Mouse (Mus musculus) Patski (cell line): ENCODE results near the gene Ceacam16. TPM values are rescaled to one million over a fixed set of nuclear protein-coding genes. Genes with fewer than 3 reads are reported as not detected.

Experiments
- ATAC-seq: fragments of 100-300 bp; one replicate; pipeline ENCODE4 v1.8.0; 2021
- CTCF ChIA-PET: fragments of 350-600 bp; sonication (Branson Sonifier 250); formaldehyde crosslinking; loops from one replicate; lab custom pipeline; 2022; ENCODE audit warnings: inconsistent platforms; lab: Charles Lee
- POLR2A ChIA-PET: fragments of 350-600 bp; sonication (Branson Sonifier 250); formaldehyde crosslinking; loops from one replicate; lab custom pipeline; 2022; ENCODE audit warnings: antibody characterized with exemption, inconsistent platforms; lab: Charles Lee
- DNase-seq: peaks from one replicate; pipeline ENCODE4 v3.0.0-alpha.2; 2011; ENCODE audit warnings: low read depth, low spot score
- H3K27me3 ChIP-seq: fragments of 371-371 bp; one replicate; pipeline ENCODE4 v1.5.1; 2021
- CTCF ChIP-seq: fragments of 100-300 bp; IDR thresholded peaks from one replicate; pipeline ENCODE4 v1.5.1; 2021
- in situ Hi-C: fragments of 300-500 bp; cut with MboI; formaldehyde crosslinking; loops from 3 replicates; pipeline ENCODE4 v1.11.1; 2018; ENCODE audit warnings: low pct_unique_long_range_greater_than_20kb, mixed read lengths
- polyA plus RNA-seq: library from polyadenylated mRNA; unstranded; gene quantifications from one replicate; pipeline ENCODE4 v1.2.3, GENCODE M21; 2021

Gene Ceacam16
- polyA plus RNA-seq, 1 experiment from 2014 or later, result not detected

DNA sequence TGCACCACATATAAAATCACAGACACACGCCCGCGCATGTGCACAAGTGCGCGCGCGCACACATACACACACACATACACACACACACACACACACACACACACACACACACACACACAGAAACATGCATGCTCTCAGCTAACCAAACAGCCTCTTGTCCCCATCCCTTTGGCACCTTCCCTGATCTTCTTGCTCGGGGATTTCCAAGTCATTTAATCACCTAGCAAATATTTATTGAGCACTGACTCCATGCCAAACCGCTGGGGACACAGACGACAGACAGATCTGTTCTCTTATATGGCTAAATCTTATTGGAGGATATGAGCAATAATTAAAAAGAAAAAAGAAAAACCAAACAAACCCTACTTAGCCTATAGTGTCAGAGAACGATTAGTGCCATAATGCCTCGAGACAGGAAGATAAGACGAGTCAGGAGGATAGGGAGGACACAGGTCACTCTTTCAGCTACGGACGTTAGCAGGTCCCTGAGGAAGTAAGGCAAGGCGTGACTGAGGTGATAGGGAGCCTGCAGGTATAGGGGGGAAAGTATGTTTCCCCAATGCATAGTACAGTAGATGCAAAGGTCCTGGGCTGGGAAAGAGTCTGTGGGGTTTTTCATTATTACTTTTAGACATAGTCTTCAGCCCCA lies 6.8 kb upstream of the Ceacam16 start:
- in situ Hi-C loops, result no loop called here
- ATAC-seq, result no peak
- ChIA-PET CTCF (interaction anchor here (0.8 to 1.5 kb wide), 3 partner anchors 24 to 75 kb away, joined by 3 to 5 read pairs (median 4); partner anchors contain the start of gene Cblc), POLR2A (no interaction called here)
- no peaks in the 10 kb centered on the region for H3K27me3 ChIP-seq
- no peak for DNase-seq
- no peak for TF ChIP-seq CTCF

DNA sequence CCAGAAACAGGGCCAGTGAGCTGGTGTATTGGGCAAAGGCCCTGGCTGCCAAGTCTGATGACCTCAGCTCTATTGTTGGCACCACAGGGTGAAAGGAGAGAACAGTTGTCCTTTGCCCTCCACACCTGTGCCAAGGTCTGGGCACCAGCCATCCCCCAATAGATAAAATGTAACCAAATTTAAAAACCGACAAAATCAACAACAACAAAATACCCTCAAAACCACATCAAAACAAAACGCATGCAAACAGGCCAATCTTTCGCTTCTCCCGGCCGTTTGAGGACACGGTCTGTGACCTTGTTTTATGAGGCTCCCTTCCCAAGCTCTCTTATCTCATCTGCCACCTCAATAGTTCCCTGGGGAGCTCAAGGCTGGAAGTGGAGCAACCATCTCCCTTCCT lies 5.4 kb upstream of the Ceacam16 start:
- in situ Hi-C loops, result no loop called here
- ATAC-seq (no peak), DNase-seq (no peak)
- POLR2A ChIA-PET, result no interaction called here
- CTCF ChIA-PET, result interaction anchor here (0.7 to 1.5 kb wide), 5 partner anchors 17 to 76 kb away, joined by 3 to 8 read pairs (median 5); no protein-coding TSS in a partner anchor
- no peak for TF ChIP-seq CTCF
- H3K27me3 ChIP-seq, result no peaks in the 10 kb centered on the region

- ChIA-PET POLR2A (no interaction called here), CTCF (interaction anchor here (1.4 to 1.5 kb wide), 2 partner anchors 16 to 62 kb away, joined by 5 to 8 read pairs; no protein-coding TSS in a partner anchor)
- DNase-seq, result no peak
- in situ Hi-C loops, result no loop called here
- no peaks in the 10 kb centered on the region for H3K27me3 ChIP-seq
- no peak for ATAC-seq
- TF ChIP-seq CTCF, result no peak
These were observed 4.3 kb upstream of the Ceacam16 start for GRCm38 (mm10) chr7:19865246-19866036.

GRCm38 (mm10) chr7:19864241-19864640 lies 3.1 kb upstream of the Ceacam16 start:
- DNase-seq, result no peak
- POLR2A ChIA-PET, result no interaction called here
- CTCF ChIA-PET, result interaction anchor here (1.0 to 1.3 kb wide), 4 partner anchors 19 to 67 kb away, joined by 3 read pairs; no protein-coding TSS in a partner anchor
- in situ Hi-C loops, result no loop called here
- TF ChIP-seq CTCF, result no peak
- no peaks in the 10 kb centered on the region for H3K27me3 ChIP-seq
- ATAC-seq, result no peak

GRCm38 (mm10) chr7:19859740-19860139 lies 1.4 kb downstream of the Ceacam16 start:
- CTCF ChIA-PET, result no interaction called here
- ATAC-seq, result no peak
- DNase-seq, result no peak
- no peaks in the 10 kb centered on the region for H3K27me3 ChIP-seq
- POLR2A ChIA-PET, result no interaction called here
- in situ Hi-C loops, result no loop called here
- no peak for TF ChIP-seq CTCF

DNA sequence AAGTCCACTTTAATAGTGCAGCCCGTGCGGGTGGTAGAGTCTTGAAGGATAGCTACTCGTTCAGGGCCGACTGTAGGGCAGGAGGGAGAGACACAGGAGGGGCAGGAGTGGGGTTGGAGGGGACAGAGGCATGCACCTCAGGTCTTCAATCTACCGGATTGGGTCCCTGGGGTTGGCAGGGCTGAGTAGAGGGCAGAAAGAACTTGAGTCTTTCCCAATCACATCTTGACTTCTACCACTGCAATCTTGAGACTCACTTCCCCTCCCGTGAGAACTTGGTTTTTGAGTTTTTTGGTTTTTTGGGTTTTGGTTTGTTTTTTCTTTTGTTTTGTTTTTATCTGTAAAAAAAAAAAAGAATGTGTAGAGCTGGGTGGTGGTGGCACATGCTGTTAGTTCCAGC lies 4.8 kb downstream of the Ceacam16 start:
- DNase-seq (no peak), ATAC-seq (no peak)
- CTCF ChIA-PET, result no interaction called here
- in situ Hi-C loops, result no loop called here
- H3K27me3 ChIP-seq, result peaks cover 19% of the 10 kb centered on the region
- POLR2A ChIA-PET, result no interaction called here
- TF ChIP-seq CTCF, result no peak

GRCm38 (mm10) chr7:19855663-19856062 lies 5.4 kb downstream of the Ceacam16 start:
- ATAC-seq, result no peak
- DNase-seq, result no peak
- peaks cover 23% of the 10 kb centered on the region for H3K27me3 ChIP-seq
- in situ Hi-C loops, result no loop called here
- ChIA-PET POLR2A (no interaction called here), CTCF (interaction anchor here (1.0 to 1.8 kb wide), 2 partner anchors 13 to 53 kb away, joined by 3 to 4 read pairs; no protein-coding TSS in a partner anchor)
- TF ChIP-seq CTCF, result no peak

- no peak for TF ChIP-seq CTCF
- ATAC-seq (no peak), DNase-seq (no peak)
- ChIA-PET POLR2A (no interaction called here), CTCF (interaction anchor here (1.6 kb wide), 1 partner anchor 70 kb away, joined by 3 read pairs; no protein-coding TSS in a partner anchor)
- H3K27me3 ChIP-seq, result peaks cover 23% of the 10 kb centered on the region
- in situ Hi-C loops, result no loop called here
These were observed 7.6 kb downstream of the Ceacam16 start for GRCm38 (mm10) chr7:19853526-19853925.

GRCm38 (mm10) chr7:19851858-19852570 lies 9.1 kb downstream of the Ceacam16 start, which contains the start of gene Gm19345:
Gene Gm19345 (plus strand): TSS chr7:19852003.
- H3K27me3 ChIP-seq, result peaks cover 23% of the 10 kb centered on the region
- in situ Hi-C loops, result no loop called here
- ChIA-PET POLR2A (no interaction called here), CTCF (interaction anchor here (1.0 to 3.3 kb wide), 4 partner anchors 48 to 55 kb away, joined by 4 to 24 read pairs (median 10); partner anchors contain the start of gene Cblc)
- TF ChIP-seq CTCF, result no peak
- DNase-seq (no peak), ATAC-seq (no peak)
